ENCODE assay signal across 1 mouse cellular context in genomic region chr15:27630601-27631383, GRCm38 (mm10).
TF ChIP-seq lines count a peak whose summit lies in the region.

Otulin (minus strand) TSS chr15:27630693.

TF ChIP-seq in CH12.LX, 34 proteins besides CTCF, POLR2A, EP300 and RAD21 (continued from another document):
- peak; percentile 66; the same call in 1 of the 2 replicates for TF ChIP-seq KAT2A (IDR thresholded peaks at IDR 0.05; ENCODE audit: insufficient replicate concordance, low read length)
- TF ChIP-seq ZNF384 (IDR thresholded peaks at IDR 0.05; ENCODE audit: low read depth, low read length): no peak
- peak; percentile 61; the same call in 1 of the 2 replicates for TF ChIP-seq MEF2A (IDR thresholded peaks at IDR 0.05; ENCODE audit: borderline replicate concordance, low read depth, low read length)
- no peak for TF ChIP-seq ZC3H11A (IDR thresholded peaks at IDR 0.05; ENCODE audit: low read depth, low read length)
- TF ChIP-seq SIN3A (IDR thresholded peaks at IDR 0.05; ENCODE audit: low read length): peak; percentile 43; the same call in 1 of the 2 replicates
- peak; percentile 84 for TF ChIP-seq HCFC1 (IDR thresholded peaks at IDR 0.05; ENCODE audit: low read depth, low read length)
- TF ChIP-seq NELFE (IDR thresholded peaks at IDR 0.05; ENCODE audit: low read depth, low read length): peak; percentile 97
- peak; percentile 94 for TF ChIP-seq MXI1 (IDR thresholded peaks at IDR 0.05; ENCODE audit: low read depth, low read length)
- TF ChIP-seq RCOR1 (conservative IDR thresholded peaks at IDR 0.05; ENCODE audit: low read depth, low read length): no peak
- peak; percentile 99 for TF ChIP-seq ELF1 (IDR thresholded peaks at IDR 0.05; ENCODE audit: low read depth, low read length)
